Mouse (Mus musculus) testis, adult 2 months (tissue): ENCODE measurements at regions not wholly inside any gene's neighbourhood (a gene's known extent, or its start where the extent isn't known, plus 50 kb on each side); places are given as distances from the start of the nearest gene placed in this dataset.

Source experiments
- CTCF ChIP-seq: fragments of 200-500 bp; IDR thresholded peaks from 2 replicates; pipeline ENCODE4 v1.5.1; 2012; ENCODE audit warnings: low read depth, mild to moderate bottlenecking, inconsistent platforms, low read length, moderate library complexity; ENCODE audit not compliant: control insufficient read depth, insufficient read depth, insufficient replicate concordance
- POLR2A ChIP-seq: fragments of 200-500 bp; IDR thresholded peaks from 2 replicates; pipeline ENCODE4 v1.6.1; 2012; ENCODE audit warnings: low read depth, mild to moderate bottlenecking, inconsistent platforms, low read length, moderate library complexity; ENCODE audit not compliant: control insufficient read depth

- no peak for TF ChIP-seq CTCF
- TF ChIP-seq POLR2A = no peak
Observed at GRCm38 (mm10) chr2:46368882-46369281, 1251.7 kb upstream of the Zeb2 start.
